Mouse (Mus musculus): ENCODE data around the gene B3galt1.

The B3galt1 gene

GRCm38 (mm10) chr2:68053243-68053642, 487.6 kb downstream of the B3galt1 start:
- no peak for DNase-seq (ENCODE audit: low spot score)

GRCm38 (mm10) chr2:68061341-68061740, 495.7 kb downstream of the B3galt1 start:
- no peak for DNase-seq (ENCODE audit: low spot score)

GRCm38 (mm10) chr2:68079426-68080360, 514.0 kb downstream of the B3galt1 start:
- DNase-seq (ENCODE audit: low spot score) = no peak

- no peak for DNase-seq (ENCODE audit: low spot score)
These were observed 515.2 kb downstream of the B3galt1 start for GRCm38 (mm10) chr2:68080872-68081280.

GRCm38 (mm10) chr2:68084483-68084882, 518.8 kb downstream of the B3galt1 start:
- no peak for DNase-seq (ENCODE audit: low spot score)

- no peak for DNase-seq (ENCODE audit: low spot score)
These were observed 520.4 kb downstream of the B3galt1 start for GRCm38 (mm10) chr2:68086101-68086500.

GRCm38 (mm10) chr2:68091559-68091958, 525.9 kb downstream of the B3galt1 start:
- DNase-seq (ENCODE audit: low spot score) = no peak

- DNase-seq (ENCODE audit: low spot score) = no peak
These were observed 539.0 kb downstream of the B3galt1 start for GRCm38 (mm10) chr2:68104641-68105040.

GRCm38 (mm10) chr2:68118076-68118475, 552.4 kb downstream of the B3galt1 start:
- DNase-seq (ENCODE audit: low spot score) = no peak

- DNase-seq (ENCODE audit: low spot score) = no peak
These were observed 559.1 kb downstream of the B3galt1 start for GRCm38 (mm10) chr2:68124751-68125150.

GRCm38 (mm10) chr2:68141094-68141493, 575.4 kb downstream of the B3galt1 start:
- DNase-seq (ENCODE audit: low spot score) = no peak

GRCm38 (mm10) chr2:68143292-68143691, 577.6 kb downstream of the B3galt1 start:
- DNase-seq (ENCODE audit: low spot score) = no peak

- DNase-seq (ENCODE audit: low spot score) = no peak
These were observed 594.1 kb downstream of the B3galt1 start for GRCm38 (mm10) chr2:68159751-68160150.

- no peak for DNase-seq (ENCODE audit: low spot score)
These were observed 594.9 kb downstream of the B3galt1 start for GRCm38 (mm10) chr2:68160566-68160965.

GRCm38 (mm10) chr2:68162012-68162411, 596.3 kb downstream of the B3galt1 start:
- DNase-seq (ENCODE audit: low spot score) = no peak

GRCm38 (mm10) chr2:68171306-68171705, 605.6 kb downstream of the B3galt1 start:
- no peak for DNase-seq (ENCODE audit: low spot score)
